Mouse (Mus musculus): ENCODE measurements around the gene Pomt1.

The Pomt1 gene

GRCm38 (mm10) chr2:32221577-32221976 is 14.8 kb upstream of the Pomt1 start:
- DNase-seq (ENCODE audit: low read depth, low spot score), result no peak

- DNase-seq (ENCODE audit: low read depth, low spot score), result no peak
Observed at GRCm38 (mm10) chr2:32222057-32222456, 14.3 kb upstream of the Pomt1 start.

- no peak for DNase-seq (ENCODE audit: low read depth, low spot score)
Observed at GRCm38 (mm10) chr2:32235433-32235832, 957 bp upstream of the Pomt1 start.

- DNase-seq (ENCODE audit: low read depth, low spot score), result peak; percentile 39
Observed at GRCm38 (mm10) chr2:32236760-32237487, 534 bp downstream of the Pomt1 start.

- no peak for DNase-seq (ENCODE audit: low read depth, low spot score)
Observed at GRCm38 (mm10) chr2:32237571-32237970, 1.2 kb downstream of the Pomt1 start.

- no peak for DNase-seq (ENCODE audit: low read depth, low spot score)
Observed at GRCm38 (mm10) chr2:32238708-32239435, 2.5 kb downstream of the Pomt1 start.

GRCm38 (mm10) chr2:32240591-32240990 is 4.2 kb downstream of the Pomt1 start:
- DNase-seq (ENCODE audit: low read depth, low spot score), result no peak

- no peak for DNase-seq (ENCODE audit: low read depth, low spot score)
Observed at GRCm38 (mm10) chr2:32242986-32243385, 6.6 kb downstream of the Pomt1 start.

- no peak for DNase-seq (ENCODE audit: low read depth, low spot score)
Observed at GRCm38 (mm10) chr2:32246741-32247140, 10.4 kb downstream of the Pomt1 start.

GRCm38 (mm10) chr2:32248377-32249361 is 12.3 kb downstream of the Pomt1 start:
- DNase-seq (ENCODE audit: low read depth, low spot score), result no peak

- no peak for DNase-seq (ENCODE audit: low read depth, low spot score)
Observed at GRCm38 (mm10) chr2:32251791-32252527, 15.6 kb downstream of the Pomt1 start.

- no peak for DNase-seq (ENCODE audit: low read depth, low spot score)
Observed at GRCm38 (mm10) chr2:32252658-32253057, 16.3 kb downstream of the Pomt1 start.

- DNase-seq (ENCODE audit: low read depth, low spot score), result no peak
Observed at GRCm38 (mm10) chr2:32253352-32253751, 17.0 kb downstream of the Pomt1 start.

GRCm38 (mm10) chr2:32254563-32254962 is 18.2 kb downstream of the Pomt1 start:
- no peak for DNase-seq (ENCODE audit: low read depth, low spot score)

- DNase-seq (ENCODE audit: low read depth, low spot score), result no peak
Observed at GRCm38 (mm10) chr2:32256273-32256672, 19.9 kb downstream of the Pomt1 start.

- no peak for DNase-seq (ENCODE audit: low read depth, low spot score)
Observed at GRCm38 (mm10) chr2:32258887-32259533, 22.6 kb downstream of the Pomt1 start.

- peak; percentile 90 for DNase-seq (ENCODE audit: low read depth, low spot score)
Observed at GRCm38 (mm10) chr2:32259657-32260417, 23.4 kb downstream of the Pomt1 start, which contains the start of gene Uck1. Gene Uck1, minus strand, starts transcription at chr2:32260159.

GRCm38 (mm10) chr2:32260635-32261034 is 24.2 kb downstream of the Pomt1 start:
- peak; percentile 31 for DNase-seq (ENCODE audit: low read depth, low spot score)

- no peak for DNase-seq (ENCODE audit: low read depth, low spot score)
Observed at GRCm38 (mm10) chr2:32275823-32276222, 39.4 kb downstream of the Pomt1 start.

GRCm38 (mm10) chr2:32282289-32282688 is 45.9 kb downstream of the Pomt1 start:
- DNase-seq (ENCODE audit: low read depth, low spot score), result no peak

All from embryo, embryonic 11.5 days (tissue).